Mouse (Mus musculus) pancreas, adult 10 weeks (tissue): ENCODE data around the gene Olfr1256. TPM values are rescaled to one million over a fixed set of nuclear protein-coding genes. Genes with fewer than 3 reads are reported as not detected.

ENCODE experiments used
- polyA plus RNA-seq: library from polyadenylated mRNA; stranded (reverse); fragments of 350-450 nt; fragmentation: Illumina TruSeq; extraction: RNeasy Lipid Tissue Mini Kit (QIAGEN cat#74804); gene quantifications from one replicate; pipeline ENCODE4 v1.2.3, GENCODE M21; 2015; ENCODE audit warnings: low read depth, low replicate concordance; ENCODE audit not compliant: insufficient read depth

Olfr1256 gene
- polyA plus RNA-seq, result not detected

GRCm38 (mm10) chr2:89841455-89841854 lies at the start of gene Olfr1256:
Gene Olfr1256 (minus strand): TSS chr2:89841555.

GRCm38 (mm10) chr2:89878137-89878536 lies 36.8 kb upstream of the Olfr1256 start, which contains the start of gene Olfr1257:
Gene Olfr1257 (plus strand): TSS chr2:89878437.

DNA sequence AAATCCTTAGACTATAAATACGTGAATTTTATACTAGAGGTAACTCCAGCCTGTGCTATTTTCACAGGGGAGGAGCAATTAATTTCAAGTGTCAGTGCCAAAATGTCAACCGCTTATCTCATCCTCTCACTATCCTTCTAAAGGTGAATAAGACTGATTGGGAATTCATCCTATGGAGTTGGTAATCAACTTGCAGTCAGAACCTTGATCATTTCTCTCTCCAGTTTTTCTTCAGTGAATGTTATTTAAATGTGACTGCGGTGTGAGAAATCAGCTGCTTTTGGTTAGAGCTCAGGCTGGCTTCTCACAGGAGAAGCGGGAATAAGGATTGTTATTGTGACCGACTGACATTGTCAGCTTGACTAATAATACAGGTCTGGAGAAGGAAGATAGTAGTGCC lies 6.8 kb upstream of the Olfr1256 start, which contains the start of gene Olfr48:
Gene Olfr48 (minus strand): TSS at position 101 of the 400 bp plus-strand sequence.

GRCm38 (mm10) chr2:89811751-89812150 lies 29.6 kb downstream of the Olfr1256 start, which contains the start of gene Olfr1255:
Gene Olfr1255 (plus strand): TSS chr2:89812051.

DNA sequence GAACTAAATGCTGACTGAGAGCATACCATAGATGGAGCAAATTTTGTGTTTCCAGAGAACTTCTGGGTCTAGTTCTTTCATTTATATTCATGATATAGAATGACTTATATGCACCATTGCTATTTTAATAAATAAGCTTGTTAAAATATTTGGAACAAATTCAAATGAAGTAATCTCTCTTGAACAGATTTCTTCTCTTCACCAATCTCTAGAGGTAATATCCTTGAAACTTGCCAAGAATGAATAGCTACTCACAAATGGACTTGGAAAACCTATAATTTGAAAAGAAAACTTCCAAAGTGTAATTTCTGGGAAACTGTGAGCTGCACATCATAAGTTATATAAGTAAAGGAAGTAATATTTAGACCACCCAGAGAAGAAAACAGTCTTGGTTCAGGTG lies 47.8 kb downstream of the Olfr1256 start, which contains the start of gene Olfr1254:
Gene Olfr1254 (minus strand): TSS at position 101 of the 400 bp plus-strand sequence.

Other genes starting within 250 kb of the Olfr1256 start
- gene Olfr1246, start 248.4 kb downstream of the Olfr1256 start, polyA plus RNA-seq, result not detected
- gene Olfr1247, start 227.4 kb downstream of the Olfr1256 start, polyA plus RNA-seq, result not detected
- gene Olfr1248, start 223.3 kb downstream of the Olfr1256 start, polyA plus RNA-seq, result not detected
- gene Olfr1249, start 206.6 kb downstream of the Olfr1256 start, polyA plus RNA-seq, result not detected
- not detected for gene Olfr1250, start 180.1 kb downstream of the Olfr1256 start, polyA plus RNA-seq
- gene Olfr1251, start 169.6 kb downstream of the Olfr1256 start, polyA plus RNA-seq, result not detected
- gene Olfr1252, start 116.5 kb downstream of the Olfr1256 start, polyA plus RNA-seq, result not detected
- gene Olfr1253, start 84.5 kb downstream of the Olfr1256 start, polyA plus RNA-seq, result not detected
- not detected for gene Olfr1254, start 47.9 kb downstream of the Olfr1256 start, polyA plus RNA-seq
- gene Olfr1255, start 29.5 kb downstream of the Olfr1256 start, polyA plus RNA-seq, result not detected
- not detected for gene Olfr48, start 6.7 kb upstream of the Olfr1256 start, polyA plus RNA-seq
- not detected for gene Olfr1257, start 36.9 kb upstream of the Olfr1256 start, polyA plus RNA-seq
- gene Olfr1258, start 85.8 kb upstream of the Olfr1256 start, polyA plus RNA-seq, result not detected
- not detected for gene Olfr1259, start 107.1 kb upstream of the Olfr1256 start, polyA plus RNA-seq
- not detected for gene Olfr1260, start 132.8 kb upstream of the Olfr1256 start, polyA plus RNA-seq
- gene Olfr1261, start 149.7 kb upstream of the Olfr1256 start, polyA plus RNA-seq, result not detected
- not detected for gene Olfr1262, start 158.6 kb upstream of the Olfr1256 start, polyA plus RNA-seq
- gene Olfr1263, start 170.6 kb upstream of the Olfr1256 start, polyA plus RNA-seq, result not detected
- gene Olfr1264, start 184.0 kb upstream of the Olfr1256 start, polyA plus RNA-seq, result not detected
- not detected for gene Olfr1265, start 193.8 kb upstream of the Olfr1256 start, polyA plus RNA-seq
- not detected for gene Olfr140, start 222.0 kb upstream of the Olfr1256 start, polyA plus RNA-seq